Mouse (Mus musculus) lung, embryonic 14.5 days (tissue): Measurements from ENCODE around the gene Drc1. TPM values are rescaled to one million over a fixed set of nuclear protein-coding genes. Genes with fewer than 3 reads are reported as not detected.

Source experiments
- ATAC-seq: fragments of 200-750 bp; cut with Nextera tagmentation; 2 replicates; pipeline ENCODE4 v1.8.0; 2017; ENCODE audit warnings: mild to moderate bottlenecking, moderate TSS enrichment, moderate library complexity; ENCODE audit not compliant: insufficient read depth
- DNase-seq: peaks from one replicate; pipeline ENCODE4 v3.0.0-alpha.2; 2015
- H3K27ac ChIP-seq: fragments of 300-500 bp; sonication (generic); 2 replicates; pipeline ENCODE4 v1.5.1; 2014; ENCODE audit warnings: low read depth, mild to moderate bottlenecking, moderate library complexity
- H3K27me3 ChIP-seq: fragments of 300-500 bp; sonication (generic); 2 replicates; pipeline ENCODE4 v1.6.1; 2014; ENCODE audit warnings: low read length, control low read depth; ENCODE audit not compliant: insufficient read depth
- H3K36me3 ChIP-seq: fragments of 300-500 bp; sonication (generic); 2 replicates; pipeline ENCODE4 v1.6.1; 2014; ENCODE audit warnings: control low read depth; ENCODE audit not compliant: insufficient read depth
- H3K4me1 ChIP-seq: fragments of 300-500 bp; sonication (generic); 2 replicates; pipeline ENCODE4 v1.6.1; 2014; ENCODE audit warnings: antibody characterized with exemption, control low read depth; ENCODE audit not compliant: insufficient read depth
- H3K4me2 ChIP-seq: fragments of 300-500 bp; sonication (generic); 2 replicates; pipeline ENCODE4 v1.6.1; 2014; ENCODE audit warnings: mild to moderate bottlenecking
- H3K4me3 ChIP-seq: fragments of 300-500 bp; sonication (generic); 2 replicates; pipeline ENCODE4 v1.5.1; 2014; ENCODE audit warnings: low read depth, low read length
- H3K9ac ChIP-seq: fragments of 300-500 bp; sonication (generic); 2 replicates; pipeline ENCODE4 v1.6.1; 2014
- H3K9me3 ChIP-seq: fragments of 300-500 bp; sonication (generic); 2 replicates; pipeline ENCODE4 v1.6.1; 2016; ENCODE audit warnings: low read depth, low read length, control low read depth
- CTCF ChIP-seq: IDR thresholded peaks from 2 replicates; pipeline ENCODE4 v1.5.1; 2016; ENCODE audit warnings: antibody characterized with exemption, low read depth
- WGBS: fragments of 180-500 bp; shearing (Covaris S2); extraction: QIAGEN DNeasy Blood & Tissue Kit; methylation state at CpG from one replicate; pipeline ENCODE4 v1.1.7; 2014; 5-methylcytosine and 5-hydroxymethylcytosine counted together
- polyA plus RNA-seq: library from polyadenylated mRNA; unstranded; fragments of >200 nt; fragmentation: Nextera tagmentation; extraction: Ambion mirVana; gene quantifications from 2 replicates; pipeline ENCODE4 v1.2.1, GENCODE M21; 2014

The Drc1 gene
- polyA plus RNA-seq, 1 experiment from 2014 or later, result 0.46 TPM

GRCm38 (mm10) chr5:30287106-30287882, 6.1 kb downstream of the Drc1 start:
- H3K4me2 ChIP-seq, result no peak overlapping the region
- DNase-seq (no peak), ATAC-seq (no peak; the same call in 1 of the 2 replicates)
- WGBS, result 63% methylated on average over 9 of the region's 9 CpGs
- H3K9me3 ChIP-seq, result peaks cover 5% of the 10 kb centered on the region; the same call in 1 of the 2 replicates
- H3K4me3 ChIP-seq, result no peak overlapping the region
- H3K36me3 ChIP-seq, result no peaks in the 10 kb centered on the region
- 0 out of 2 replicates have a peak, but pooled peaks cover 3% of the 10 kb centered on the region for H3K4me1 ChIP-seq
- peak overlapping the region; percentile 5; the same call in 1 of the 2 replicates for H3K27ac ChIP-seq
- TF ChIP-seq CTCF, result no peak
- no peaks in the 10 kb centered on the region for H3K27me3 ChIP-seq
- no peak overlapping the region for H3K9ac ChIP-seq

- Histone ChIP-seq H3K4me3 (no peak overlapping the region), H3K27me3 (no peaks in the 10 kb centered on the region), H3K4me1 (no peaks in the 10 kb centered on the region), H3K9ac (no peak overlapping the region), H3K9me3 (no peaks in the 10 kb centered on the region), H3K4me2 (no peak overlapping the region), H3K36me3 (no peaks in the 10 kb centered on the region), H3K27ac (no peak overlapping the region)
- no peak for ATAC-seq
- DNase-seq, result no peak
- no peak for TF ChIP-seq CTCF
- WGBS, result 69% methylated on average over 5 of the region's 5 CpGs
Measured at GRCm38 (mm10) chr5:30340815-30341214, 59.6 kb downstream of the Drc1 start.

GRCm38 (mm10) chr5:30341601-30342365, 60.6 kb downstream of the Drc1 start:
- H3K4me1 ChIP-seq, result no peaks in the 10 kb centered on the region
- ATAC-seq, result no peak
- no peaks in the 10 kb centered on the region for H3K9me3 ChIP-seq
- no peak for DNase-seq
- 63% methylated on average over 11 of the region's 11 CpGs for WGBS
- no peak overlapping the region for H3K27ac ChIP-seq
- no peaks in the 10 kb centered on the region for H3K36me3 ChIP-seq
- no peak overlapping the region for H3K9ac ChIP-seq
- H3K27me3 ChIP-seq, result no peaks in the 10 kb centered on the region
- no peak overlapping the region for H3K4me3 ChIP-seq
- H3K4me2 ChIP-seq, result no peak overlapping the region
- TF ChIP-seq CTCF, result no peak

GRCm38 (mm10) chr5:30342601-30343015, 61.4 kb downstream of the Drc1 start:
- H3K4me1 ChIP-seq, result no peaks in the 10 kb centered on the region
- no peak overlapping the region for H3K27ac ChIP-seq
- WGBS, result 5% methylated on average over 17 of the region's 17 CpGs
- no peak for TF ChIP-seq CTCF
- ATAC-seq (peak; percentile 62; the same call in 1 of the 2 replicates), DNase-seq (peak; percentile 11)
- H3K27me3 ChIP-seq, result no peaks in the 10 kb centered on the region
- no peaks in the 10 kb centered on the region for H3K36me3 ChIP-seq
- H3K9ac ChIP-seq, result peak overlapping the region; percentile 6; the same call in 1 of the 2 replicates
- H3K9me3 ChIP-seq, result no peaks in the 10 kb centered on the region
- H3K4me3 ChIP-seq, result peak overlapping the region; percentile 6; the same call in 1 of the 2 replicates
- H3K4me2 ChIP-seq, result peak overlapping the region; percentile 56

- Histone ChIP-seq H3K36me3 (no peaks in the 10 kb centered on the region), H3K4me3 (peak overlapping the region; percentile 6; the same call in 1 of the 2 replicates), H3K4me1 (no peaks in the 10 kb centered on the region), H3K4me2 (peak overlapping the region; percentile 56), H3K27ac (no peak overlapping the region), H3K27me3 (no peaks in the 10 kb centered on the region), H3K9me3 (no peaks in the 10 kb centered on the region), H3K9ac (peak overlapping the region; percentile 6; the same call in 1 of the 2 replicates)
- WGBS, result 3% methylated on average over 9 of the region's 9 CpGs
- DNase-seq (peak; percentile 87), ATAC-seq (peak; percentile 90)
- TF ChIP-seq CTCF, result peak; percentile 93
Measured at GRCm38 (mm10) chr5:30343107-30343506, 61.9 kb downstream of the Drc1 start.

GRCm38 (mm10) chr5:30343886-30344285, 62.7 kb downstream of the Drc1 start:
- Histone ChIP-seq H3K27ac (no peak overlapping the region), H3K9me3 (no peaks in the 10 kb centered on the region), H3K27me3 (no peaks in the 10 kb centered on the region), H3K4me2 (no peak overlapping the region), H3K4me3 (no peak overlapping the region), H3K9ac (no peak overlapping the region), H3K36me3 (no peaks in the 10 kb centered on the region), H3K4me1 (no peaks in the 10 kb centered on the region)
- WGBS, result 28% methylated on average over 5 of the region's 5 CpGs
- DNase-seq, result peak; percentile 37
- no peak for TF ChIP-seq CTCF
- peak; percentile 14; the same call in 1 of the 2 replicates for ATAC-seq

GRCm38 (mm10) chr5:30353605-30354004, 72.4 kb downstream of the Drc1 start:
- Histone ChIP-seq H3K27me3 (no peaks in the 10 kb centered on the region), H3K4me3 (no peak overlapping the region), H3K4me1 (no peaks in the 10 kb centered on the region), H3K4me2 (no peak overlapping the region), H3K9ac (no peak overlapping the region), H3K27ac (no peak overlapping the region), H3K36me3 (no peaks in the 10 kb centered on the region), H3K9me3 (no peaks in the 10 kb centered on the region)
- no peak for TF ChIP-seq CTCF
- WGBS, result 45% methylated on average over 3 of the region's 3 CpGs
- DNase-seq, result no peak
- no peak for ATAC-seq
